Mouse (Mus musculus): ENCODE measurements around the gene Gnat1. TPM values are rescaled to one million over a fixed set of nuclear protein-coding genes. Genes with fewer than 3 reads are reported as not detected.

Gnat1 gene
- polyA plus RNA-seq, 1 experiment from 2014 or later: 1.9 TPM

DNA sequence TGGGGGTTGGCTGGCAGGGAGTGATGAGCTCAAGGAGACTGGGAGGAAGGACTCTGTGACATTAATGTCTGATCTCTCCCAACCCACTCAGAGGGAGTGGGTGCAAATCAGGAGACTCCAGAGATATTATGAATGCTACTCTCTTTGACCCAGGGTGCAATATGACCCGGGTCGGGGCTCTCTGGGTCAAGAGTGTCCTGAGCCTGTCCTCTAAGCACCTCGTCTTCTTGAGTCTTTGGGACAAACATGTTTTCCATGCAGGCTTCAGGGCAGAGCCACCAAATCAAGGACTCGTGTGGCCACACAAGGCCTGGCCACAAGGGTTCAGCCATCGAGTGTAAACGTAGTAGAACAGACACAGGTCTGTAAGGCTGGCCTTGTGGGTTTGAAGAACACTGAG, 21.4 kb downstream of the Gnat1 start:
- no peaks in the 10 kb centered on the region for H3K27me3 ChIP-seq
- no peak overlapping the region for H3K4me3 ChIP-seq (replicated peaks)
- ATAC-seq (ENCODE audit: insufficient number of reproducible peaks, low FRiP score, low TSS enrichment, low read depth): no peak
- WGBS: 84% methylated on average over 6 of the region's 6 CpGs
- no peak overlapping the region for H3K9ac ChIP-seq
- H3K27ac ChIP-seq (replicated peaks): no peak overlapping the region
- H3K9me3 ChIP-seq (replicated peaks): no peaks in the 10 kb centered on the region
- no peak overlapping the region for H3K4me2 ChIP-seq (replicated peaks)
- no peaks in the 10 kb centered on the region for H3K36me3 ChIP-seq
- no peaks in the 10 kb centered on the region for H3K4me1 ChIP-seq

DNA sequence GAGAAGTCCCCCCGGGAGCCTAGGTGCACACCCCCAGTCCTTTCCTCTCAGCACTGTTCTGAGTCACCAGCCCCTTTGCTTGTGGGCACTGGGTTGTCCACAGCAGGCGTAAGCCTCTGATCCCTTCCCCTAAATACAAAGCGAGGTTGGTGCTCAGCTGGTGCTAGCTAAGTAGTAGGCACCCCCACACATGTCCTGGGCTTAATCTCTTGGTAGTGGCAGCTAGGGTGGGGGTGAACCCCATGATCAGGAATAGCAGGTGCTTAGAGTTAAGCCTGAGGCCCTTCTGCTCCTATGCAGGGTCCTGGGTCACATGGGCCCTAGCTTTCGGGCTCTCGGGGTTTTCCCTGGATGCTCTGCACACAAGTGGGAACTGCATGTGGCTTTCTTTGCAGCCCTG, 22.4 kb downstream of the Gnat1 start:
- 69% methylated on average over 5 of the region's 5 CpGs for WGBS
- Histone ChIP-seq H3K27me3 (no peaks in the 10 kb centered on the region), H3K9me3 (replicated peaks) (no peaks in the 10 kb centered on the region), H3K4me2 (replicated peaks) (no peak overlapping the region), H3K4me3 (replicated peaks) (no peak overlapping the region), H3K9ac (no peak overlapping the region), H3K36me3 (no peaks in the 10 kb centered on the region), H3K4me1 (no peaks in the 10 kb centered on the region), H3K27ac (replicated peaks) (no peak overlapping the region)
- ATAC-seq (ENCODE audit: insufficient number of reproducible peaks, low FRiP score, low TSS enrichment, low read depth): no peak

DNA sequence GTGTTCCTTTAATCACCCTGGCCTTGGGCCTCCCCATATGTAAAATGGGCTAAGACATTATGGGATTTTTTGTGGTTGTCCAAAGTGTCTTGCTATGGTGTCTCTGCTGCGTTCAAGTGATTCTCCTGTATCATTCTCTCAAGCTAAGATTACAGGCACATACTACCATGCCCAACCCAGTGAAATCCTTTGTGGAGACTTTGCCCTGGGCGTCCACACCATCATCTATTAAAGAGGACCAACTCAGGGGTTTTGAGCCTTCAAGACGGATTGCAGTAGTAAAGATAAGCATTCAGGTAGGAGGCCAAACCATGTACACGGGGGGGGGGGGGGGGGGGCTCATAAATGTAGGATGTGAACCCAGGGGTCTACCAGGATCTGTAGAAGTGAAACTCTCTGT, 24.9 kb downstream of the Gnat1 start:
- Histone ChIP-seq H3K27me3 (no peaks in the 10 kb centered on the region), H3K36me3 (no peaks in the 10 kb centered on the region), H3K4me2 (replicated peaks) (no peak overlapping the region), H3K4me1 (peaks cover 12% of the 10 kb centered on the region; the same call in 1 of the 2 replicates), H3K9me3 (replicated peaks) (no peaks in the 10 kb centered on the region), H3K9ac (no peak overlapping the region), H3K4me3 (replicated peaks) (no peak overlapping the region), H3K27ac (replicated peaks) (no peak overlapping the region)
- ATAC-seq (ENCODE audit: insufficient number of reproducible peaks, low FRiP score, low TSS enrichment, low read depth): no peak
- WGBS: 81% methylated on average over 3 of the region's 4 CpGs

DNA sequence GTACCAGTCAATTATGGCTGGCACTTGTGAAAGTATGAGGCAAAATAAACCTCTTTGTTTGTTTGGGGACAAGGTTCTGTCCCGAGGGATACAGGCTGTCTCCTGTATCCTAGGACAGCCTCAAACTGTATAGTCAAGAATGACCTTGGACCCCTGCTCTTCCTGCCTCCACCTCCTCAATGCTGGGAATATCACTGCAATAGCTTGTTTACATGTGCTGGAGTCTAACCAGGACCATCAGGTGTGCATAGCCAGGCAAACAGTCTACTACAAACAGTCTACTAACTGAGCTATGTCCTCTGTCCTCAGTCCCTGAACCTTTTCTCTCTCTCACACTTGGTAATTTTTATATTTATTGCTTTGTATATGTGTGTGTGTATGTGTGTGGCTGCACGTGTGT, 26.0 kb downstream of the Gnat1 start:
- ATAC-seq (ENCODE audit: insufficient number of reproducible peaks, low FRiP score, low TSS enrichment, low read depth): no peak

DNA sequence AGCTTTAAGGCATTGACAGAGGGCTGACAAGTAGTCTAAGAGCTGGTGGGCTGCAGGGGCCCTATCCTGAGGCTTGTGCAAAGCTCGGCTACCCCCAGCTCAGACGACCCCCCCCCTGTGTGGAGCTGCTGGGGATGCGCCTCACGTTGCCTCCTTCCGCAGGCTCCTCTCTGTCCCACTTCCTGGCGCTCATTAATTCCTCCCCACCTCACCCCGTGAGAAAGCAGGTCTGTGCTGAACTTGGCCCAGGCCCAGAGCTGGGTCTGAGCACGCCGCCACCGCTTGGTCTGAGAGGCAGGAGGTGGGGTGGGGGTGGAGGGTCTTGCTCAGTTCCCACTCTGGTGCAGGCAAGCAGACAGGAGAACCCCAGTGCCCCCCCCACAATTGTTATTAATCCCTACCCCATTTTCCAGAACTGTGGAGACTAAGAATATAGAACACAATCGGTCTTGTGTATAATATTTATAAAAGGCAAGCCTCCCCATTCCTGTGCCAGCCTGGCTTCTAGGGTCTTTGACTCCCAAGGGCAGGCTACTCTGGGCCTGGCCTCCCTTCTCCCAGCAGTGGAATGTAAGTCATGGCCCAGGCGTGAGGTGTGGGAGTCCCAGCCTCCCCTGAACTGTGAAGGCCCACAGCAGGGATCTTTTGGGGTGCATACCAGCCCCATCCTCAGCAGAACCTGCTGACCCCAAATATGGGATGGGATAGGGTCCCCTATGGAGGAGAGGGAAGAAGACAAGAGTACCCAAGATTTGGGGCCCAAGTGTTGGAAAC, 28.6 kb downstream of the Gnat1 start:
- H3K27me3 ChIP-seq: no peaks in the 10 kb centered on the region
- WGBS: 25% methylated on average over 12 of the region's 12 CpGs
- H3K27ac ChIP-seq (replicated peaks): no peak overlapping the region
- no peak overlapping the region for H3K4me3 ChIP-seq (replicated peaks)
- no peak overlapping the region for H3K9ac ChIP-seq
- H3K4me2 ChIP-seq (replicated peaks): no peak overlapping the region
- peaks cover 12% of the 10 kb centered on the region; the same call in 1 of the 2 replicates for H3K4me1 ChIP-seq
- H3K9me3 ChIP-seq (replicated peaks): no peaks in the 10 kb centered on the region
- no peak for ATAC-seq (ENCODE audit: insufficient number of reproducible peaks, low FRiP score, low TSS enrichment, low read depth)
- no peaks in the 10 kb centered on the region for H3K36me3 ChIP-seq

More for the DNA sequence above, 26.0 kb downstream of the Gnat1 start:
- WGBS: 78% methylated on average over 2 of the region's 2 CpGs
- Histone ChIP-seq H3K4me1 (peaks cover 12% of the 10 kb centered on the region; the same call in 1 of the 2 replicates), H3K27me3 (no peaks in the 10 kb centered on the region), H3K4me3 (replicated peaks) (no peak overlapping the region), H3K27ac (replicated peaks) (no peak overlapping the region), H3K4me2 (replicated peaks) (no peak overlapping the region), H3K9me3 (replicated peaks) (no peaks in the 10 kb centered on the region), H3K36me3 (no peaks in the 10 kb centered on the region), H3K9ac (no peak overlapping the region)

DNA sequence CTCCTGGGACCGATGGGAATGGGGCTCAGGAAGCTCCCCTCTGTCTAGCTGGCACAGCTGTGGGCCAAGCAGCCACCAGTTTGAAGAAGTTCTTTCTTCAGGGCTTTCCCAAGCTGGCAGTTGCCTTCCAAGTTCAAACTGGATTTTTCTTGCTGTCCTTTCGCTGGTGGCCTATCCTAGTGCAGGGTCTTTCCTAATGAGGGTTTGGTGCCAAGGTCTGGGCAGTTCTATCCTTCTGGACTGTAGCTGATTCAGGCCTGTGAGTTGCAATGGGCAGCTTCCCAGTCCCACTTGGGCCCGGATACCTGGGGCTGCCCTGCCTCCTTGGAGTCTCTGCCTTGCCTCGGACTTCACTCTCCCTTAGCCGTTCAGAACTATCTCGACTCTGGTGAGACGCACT, 29.3 kb downstream of the Gnat1 start:
- no peaks in the 10 kb centered on the region for H3K27me3 ChIP-seq
- 67% methylated on average over 7 of the region's 7 CpGs for WGBS
- no peaks in the 10 kb centered on the region for H3K36me3 ChIP-seq
- peaks cover 15% of the 10 kb centered on the region for H3K4me1 ChIP-seq
- H3K9me3 ChIP-seq (replicated peaks): no peaks in the 10 kb centered on the region
- no peak for ATAC-seq (ENCODE audit: insufficient number of reproducible peaks, low FRiP score, low TSS enrichment, low read depth)
- H3K4me2 ChIP-seq (replicated peaks): no peak overlapping the region
- no peak overlapping the region for H3K9ac ChIP-seq
- no peak overlapping the region for H3K27ac ChIP-seq (replicated peaks)
- H3K4me3 ChIP-seq (replicated peaks): no peak overlapping the region

DNA sequence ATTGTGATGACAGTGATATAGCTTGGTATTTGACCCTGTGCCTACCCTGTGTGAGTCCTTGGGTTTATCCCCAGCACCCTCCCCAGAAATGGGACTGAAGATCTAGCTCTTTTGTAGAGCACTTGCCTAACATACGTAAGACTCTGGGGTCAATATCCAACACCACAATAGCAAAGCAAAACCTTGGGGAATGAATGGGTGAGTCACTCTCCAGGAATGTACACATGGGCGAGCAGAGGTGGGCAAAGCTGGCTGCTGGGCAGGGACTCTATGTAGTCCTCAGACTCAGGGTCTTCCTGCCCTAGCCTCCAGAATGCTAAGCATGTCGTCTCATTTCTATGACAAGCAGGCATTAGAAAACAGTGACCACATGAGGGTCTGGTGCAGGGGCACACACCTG, 30.7 kb downstream of the Gnat1 start:
- peaks cover 25% of the 10 kb centered on the region for H3K4me1 ChIP-seq
- no peaks in the 10 kb centered on the region for H3K36me3 ChIP-seq
- 55% methylated on average over 3 of the region's 3 CpGs for WGBS
- no peak overlapping the region for H3K9ac ChIP-seq
- no peaks in the 10 kb centered on the region for H3K27me3 ChIP-seq
- ATAC-seq (ENCODE audit: insufficient number of reproducible peaks, low FRiP score, low TSS enrichment, low read depth): no peak
- H3K27ac ChIP-seq (replicated peaks): no peak overlapping the region
- no peaks in the 10 kb centered on the region for H3K9me3 ChIP-seq (replicated peaks)
- H3K4me3 ChIP-seq (replicated peaks): no peak overlapping the region
- H3K4me2 ChIP-seq (replicated peaks): no peak overlapping the region

DNA sequence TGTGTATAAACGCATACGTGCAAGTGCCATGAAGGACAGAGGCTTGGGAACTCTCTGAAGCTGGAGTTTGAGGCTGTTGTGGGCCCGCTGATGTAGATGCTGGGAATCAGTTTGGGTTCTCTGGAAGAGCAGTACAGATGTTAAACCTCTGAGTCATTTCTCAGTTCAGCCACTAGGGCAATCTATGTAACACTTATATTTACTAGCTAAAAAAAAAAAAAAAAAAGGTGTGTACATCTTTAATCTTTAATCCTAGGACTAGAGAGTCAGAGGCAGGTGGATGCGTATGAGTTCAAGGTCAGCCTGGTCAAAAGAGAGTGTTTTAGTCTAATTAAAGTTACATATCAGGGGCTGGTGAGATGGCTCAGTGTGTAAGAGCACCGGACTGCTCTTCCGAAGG, 32.5 kb downstream of the Gnat1 start:
- H3K4me1 ChIP-seq: peaks cover 25% of the 10 kb centered on the region
- ATAC-seq (ENCODE audit: insufficient number of reproducible peaks, low FRiP score, low TSS enrichment, low read depth): no peak
- no peak overlapping the region for H3K9ac ChIP-seq
- WGBS: 77% methylated on average over 6 of the region's 6 CpGs
- H3K27me3 ChIP-seq: no peaks in the 10 kb centered on the region
- no peak overlapping the region for H3K4me3 ChIP-seq (replicated peaks)
- no peaks in the 10 kb centered on the region for H3K9me3 ChIP-seq (replicated peaks)
- no peak overlapping the region for H3K4me2 ChIP-seq (replicated peaks)
- no peak overlapping the region for H3K27ac ChIP-seq (replicated peaks)
- no peaks in the 10 kb centered on the region for H3K36me3 ChIP-seq

DNA sequence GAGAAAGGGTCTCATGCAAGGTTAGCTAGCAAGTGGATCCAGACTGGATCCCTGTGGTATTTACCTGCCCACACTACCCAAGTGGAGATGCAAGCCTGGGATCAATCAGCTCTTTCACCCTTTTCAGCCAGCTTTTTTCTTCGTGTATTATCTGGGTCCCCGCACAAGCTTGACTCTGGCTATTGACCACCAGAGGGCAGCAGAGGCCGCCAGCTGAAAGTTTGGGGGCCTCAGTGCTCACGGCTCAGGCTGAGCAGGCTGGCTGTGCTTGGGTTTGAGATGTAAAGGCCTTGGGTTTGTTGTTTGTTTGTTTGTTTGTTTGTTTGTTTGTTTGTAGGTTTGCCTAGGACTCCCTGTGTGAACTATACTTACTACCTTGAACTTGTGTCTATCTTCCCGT, 33.9 kb downstream of the Gnat1 start:
- WGBS: 12% methylated on average over 5 of the region's 5 CpGs
- no peak overlapping the region for H3K27ac ChIP-seq (replicated peaks)
- H3K4me3 ChIP-seq (replicated peaks): no peak overlapping the region
- peaks cover 19% of the 10 kb centered on the region for H3K4me1 ChIP-seq
- H3K4me2 ChIP-seq (replicated peaks): no peak overlapping the region
- H3K27me3 ChIP-seq: no peaks in the 10 kb centered on the region
- no peaks in the 10 kb centered on the region for H3K9me3 ChIP-seq (replicated peaks)
- H3K9ac ChIP-seq: no peak overlapping the region
- no peaks in the 10 kb centered on the region for H3K36me3 ChIP-seq
- peak; percentile 72; the same call in 1 of the 2 replicates for ATAC-seq (ENCODE audit: insufficient number of reproducible peaks, low FRiP score, low TSS enrichment, low read depth)

DNA sequence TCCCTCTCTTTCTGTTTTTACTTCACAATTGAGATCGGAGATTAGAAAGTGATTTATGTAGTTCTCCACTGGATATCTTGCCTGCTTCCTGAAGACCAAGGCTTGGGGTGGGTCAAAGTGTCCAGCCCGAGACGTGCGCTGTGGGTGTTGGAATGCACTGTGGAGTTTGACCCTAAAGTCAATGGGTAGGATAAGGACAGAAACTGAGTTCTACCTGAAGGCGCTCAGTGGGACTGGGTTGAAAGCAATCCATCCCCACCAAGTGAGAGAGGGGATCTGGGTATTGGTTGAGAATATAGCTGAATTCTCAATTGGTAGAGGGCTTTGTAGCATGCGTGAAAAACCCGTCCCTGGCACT, 34.4 kb downstream of the Gnat1 start:
- Histone ChIP-seq H3K4me1 (peaks cover 15% of the 10 kb centered on the region), H3K27ac (replicated peaks) (no peak overlapping the region), H3K4me3 (replicated peaks) (peak overlapping the region; percentile 41), H3K36me3 (no peaks in the 10 kb centered on the region), H3K4me2 (replicated peaks) (peak overlapping the region; percentile 71), H3K9ac (0 out of 2 replicates have a peak overlapping the region, but pooled peaks have one; percentile 24), H3K9me3 (replicated peaks) (no peaks in the 10 kb centered on the region), H3K27me3 (no peaks in the 10 kb centered on the region)
- WGBS: 55% methylated on average over 7 of the region's 7 CpGs
- ATAC-seq (ENCODE audit: insufficient number of reproducible peaks, low FRiP score, low TSS enrichment, low read depth): no peak

DNA sequence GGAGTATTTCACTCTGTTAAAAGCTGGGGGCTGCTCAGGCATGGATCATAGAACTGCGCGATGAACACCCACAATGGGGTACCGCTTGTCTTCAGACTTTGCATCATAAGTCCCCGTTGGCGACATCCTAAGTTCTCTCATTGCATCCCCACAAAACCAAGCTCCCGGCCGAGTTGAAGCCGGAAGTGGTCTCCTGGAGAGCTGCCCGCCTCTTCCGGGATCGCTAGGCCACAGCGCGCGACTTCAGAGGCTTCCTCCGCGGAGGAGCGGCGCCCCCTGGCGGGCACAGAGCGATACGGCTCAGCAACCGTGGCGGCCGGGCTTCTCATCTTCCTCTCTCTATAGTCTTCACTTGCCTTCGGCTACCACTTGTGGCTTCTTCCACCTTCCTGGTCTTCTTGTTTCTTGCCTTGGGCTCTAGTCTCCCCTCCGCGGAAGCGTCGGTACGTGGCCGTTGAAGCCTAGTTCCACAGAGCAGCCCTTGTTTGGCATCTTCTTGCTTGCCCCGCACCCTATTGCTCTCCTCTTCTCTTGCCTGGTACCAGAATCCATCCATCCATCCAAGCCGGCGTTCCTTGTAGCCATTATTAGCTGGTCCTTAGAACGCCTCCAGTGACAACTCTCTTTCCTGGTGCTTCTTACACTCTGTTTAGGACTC, 34.9 kb downstream of the Gnat1 start:
- peak; percentile 78 for ATAC-seq (ENCODE audit: insufficient number of reproducible peaks, low FRiP score, low TSS enrichment, low read depth)
- Histone ChIP-seq H3K9me3 (replicated peaks) (no peaks in the 10 kb centered on the region), H3K9ac (peak overlapping the region; percentile 33), H3K4me2 (replicated peaks) (peak overlapping the region; percentile 71), H3K27ac (replicated peaks) (peak overlapping the region; percentile 78; the same call in 1 of the 2 replicates), H3K36me3 (no peaks in the 10 kb centered on the region), H3K27me3 (no peaks in the 10 kb centered on the region), H3K4me3 (replicated peaks) (peak overlapping the region; percentile 41), H3K4me1 (peaks cover 13% of the 10 kb centered on the region)
- WGBS: 3% methylated on average over 35 of the region's 35 CpGs

All from embryonic facial prominence, embryonic 15.5 days (tissue).